Mouse (Mus musculus): ENCODE measurements around the gene Lrp5. TPM values are rescaled to one million over a fixed set of nuclear protein-coding genes. Genes with fewer than 3 reads are reported as not detected.

The Lrp5 gene
- polyA plus RNA-seq, 1 experiment from 2014 or later: 5.2 TPM

GRCm38 (mm10) chr19:3718481-3719361 is 32.4 kb upstream of the Lrp5 start:
- peaks cover 13% of the 10 kb centered on the region for H3K36me3 ChIP-seq (ENCODE audit: control insufficient read depth, insufficient read depth, low read length)
- H3K9ac ChIP-seq (ENCODE audit: low read length): peak overlapping the region; percentile 27; the same call in 1 of the 2 replicates
- H3K27me3 ChIP-seq (ENCODE audit: control insufficient read depth, insufficient read depth, low read length): no peaks in the 10 kb centered on the region
- WGBS: 42% methylated on average over 19 of the region's 19 CpGs
- DNase-seq (ENCODE audit: low spot score) (peak; percentile 78), ATAC-seq (replicated peaks; ENCODE audit: low FRiP score) (peak; percentile 80)
- H3K4me1 ChIP-seq (replicated peaks; ENCODE audit: control insufficient read depth, insufficient read depth, low read length): no peaks in the 10 kb centered on the region; the same call in 1 of the 2 replicates
- H3K4me3 ChIP-seq (ENCODE audit: low read depth, low read length): peak overlapping the region; percentile 28
- H3K4me2 ChIP-seq (ENCODE audit: low read depth, low read length, severe bottlenecking): peak overlapping the region; percentile 68
- H3K9me3 ChIP-seq (ENCODE audit: control insufficient read depth, low read length): no peaks in the 10 kb centered on the region; the same call in 1 of the 2 replicates
- H3K27ac ChIP-seq (ENCODE audit: low read depth, low read length): no peak overlapping the region

DNA sequence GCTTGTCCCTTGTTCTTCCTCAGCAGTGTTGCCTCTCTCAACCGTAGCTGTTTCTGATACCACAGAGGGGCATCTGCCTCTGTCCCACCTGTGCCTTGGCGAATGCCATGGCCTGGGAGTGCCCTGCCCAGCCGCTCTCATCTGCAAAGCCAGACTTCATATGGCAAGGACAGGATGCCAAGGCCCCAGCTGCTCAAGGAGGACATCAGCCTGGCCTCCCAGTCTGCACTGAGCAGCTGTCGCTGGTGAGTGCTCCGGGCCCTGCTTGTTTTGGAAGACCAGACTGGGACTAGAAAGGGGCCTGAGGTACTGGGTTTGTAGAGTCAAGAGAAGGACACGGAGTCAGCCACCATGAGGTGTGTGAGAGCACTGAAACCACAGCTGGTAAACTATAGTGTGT is 28.0 kb upstream of the Lrp5 start:
- H3K9ac ChIP-seq (ENCODE audit: low read length): no peak overlapping the region
- H3K9me3 ChIP-seq (ENCODE audit: control insufficient read depth, low read length): no peaks in the 10 kb centered on the region
- no peak for ATAC-seq (replicated peaks; ENCODE audit: low FRiP score)
- no peak overlapping the region for H3K4me3 ChIP-seq (ENCODE audit: low read depth, low read length)
- H3K27ac ChIP-seq (ENCODE audit: low read depth, low read length): no peak overlapping the region
- H3K36me3 ChIP-seq (ENCODE audit: control insufficient read depth, insufficient read depth, low read length): peaks cover 13% of the 10 kb centered on the region
- no peaks in the 10 kb centered on the region for H3K27me3 ChIP-seq (ENCODE audit: control insufficient read depth, insufficient read depth, low read length)
- no peak for DNase-seq (ENCODE audit: low spot score)
- no peak overlapping the region for H3K4me2 ChIP-seq (ENCODE audit: low read depth, low read length, severe bottlenecking)
- 94% methylated on average over 6 of the region's 6 CpGs for WGBS
- H3K4me1 ChIP-seq (replicated peaks; ENCODE audit: control insufficient read depth, insufficient read depth, low read length): peaks cover 2% of the 10 kb centered on the region; the same call in 1 of the 2 replicates

- H3K27ac ChIP-seq (ENCODE audit: low read depth, low read length): no peak overlapping the region
- no peak for ATAC-seq (replicated peaks; ENCODE audit: low FRiP score)
- 86% methylated on average over 2 of the region's 2 CpGs for WGBS
These were observed 24.1 kb upstream of the Lrp5 start for GRCm38 (mm10) chr19:3710436-3710835.

DNA sequence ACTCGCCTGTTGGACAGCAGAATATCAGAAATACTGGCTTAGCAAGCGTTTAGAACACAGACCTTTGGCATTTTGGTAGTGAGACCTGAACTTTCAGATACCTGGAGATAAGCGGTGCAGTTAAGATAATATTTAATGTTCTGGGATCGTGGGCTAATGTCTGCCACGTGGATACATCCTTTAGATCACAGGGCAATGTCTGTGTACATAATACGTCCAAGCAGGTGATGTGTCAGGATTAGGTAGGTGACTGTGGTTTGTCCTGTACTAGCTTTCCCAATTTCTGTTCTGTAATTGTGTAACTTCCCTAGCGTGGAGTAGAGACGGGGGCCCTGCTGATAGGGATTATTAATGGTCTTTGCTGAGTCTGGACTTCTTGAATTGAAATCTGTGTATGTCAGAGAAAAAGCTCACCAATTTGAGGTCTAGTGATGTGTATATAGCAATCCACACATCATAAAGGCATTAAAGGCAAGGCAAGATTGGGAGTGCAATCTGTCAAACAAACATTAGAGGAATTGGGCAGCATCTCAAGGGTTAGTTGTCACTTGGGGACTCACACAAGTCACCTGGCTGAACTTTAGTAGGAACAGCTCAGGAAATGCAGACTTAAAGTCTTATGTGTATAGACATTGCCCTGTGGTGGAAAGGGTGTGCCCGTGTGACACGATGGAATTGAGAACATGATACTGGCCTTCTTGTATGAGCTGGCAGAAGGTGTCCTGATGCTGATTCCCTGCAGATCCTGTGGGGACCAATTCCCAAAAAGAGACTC is 22.8 kb upstream of the Lrp5 start:
- Histone ChIP-seq H3K27me3 (ENCODE audit: control insufficient read depth, insufficient read depth, low read length) (no peaks in the 10 kb centered on the region), H3K4me2 (ENCODE audit: low read depth, low read length, severe bottlenecking) (peak overlapping the region; percentile 81), H3K9me3 (ENCODE audit: control insufficient read depth, low read length) (no peaks in the 10 kb centered on the region), H3K4me1 (replicated peaks; ENCODE audit: control insufficient read depth, insufficient read depth, low read length) (peaks cover 11% of the 10 kb centered on the region; the same call in 1 of the 2 replicates), H3K36me3 (ENCODE audit: control insufficient read depth, insufficient read depth, low read length) (no peaks in the 10 kb centered on the region), H3K27ac (ENCODE audit: low read depth, low read length) (no peak overlapping the region), H3K9ac (ENCODE audit: low read length) (peak overlapping the region; percentile 85), H3K4me3 (ENCODE audit: low read depth, low read length) (peak overlapping the region; percentile 83)
- ATAC-seq (replicated peaks; ENCODE audit: low FRiP score) (no peak), DNase-seq (ENCODE audit: low spot score) (no peak)
- 45% methylated on average over 10 of the region's 10 CpGs for WGBS

More at GRCm38 (mm10) chr19:3710436-3710835, 24.1 kb upstream of the Lrp5 start:
- H3K9me3 ChIP-seq (ENCODE audit: control insufficient read depth, low read length): no peaks in the 10 kb centered on the region
- no peak overlapping the region for H3K4me3 ChIP-seq (ENCODE audit: low read depth, low read length)
- no peaks in the 10 kb centered on the region; the same call in 1 of the 2 replicates for H3K36me3 ChIP-seq (ENCODE audit: control insufficient read depth, insufficient read depth, low read length)
- no peaks in the 10 kb centered on the region for H3K27me3 ChIP-seq (ENCODE audit: control insufficient read depth, insufficient read depth, low read length)
- peaks cover 11% of the 10 kb centered on the region; the same call in 1 of the 2 replicates for H3K4me1 ChIP-seq (replicated peaks; ENCODE audit: control insufficient read depth, insufficient read depth, low read length)
- no peak for DNase-seq (ENCODE audit: low spot score)
- H3K4me2 ChIP-seq (ENCODE audit: low read depth, low read length, severe bottlenecking): no peak overlapping the region
- no peak overlapping the region for H3K9ac ChIP-seq (ENCODE audit: low read length)

DNA sequence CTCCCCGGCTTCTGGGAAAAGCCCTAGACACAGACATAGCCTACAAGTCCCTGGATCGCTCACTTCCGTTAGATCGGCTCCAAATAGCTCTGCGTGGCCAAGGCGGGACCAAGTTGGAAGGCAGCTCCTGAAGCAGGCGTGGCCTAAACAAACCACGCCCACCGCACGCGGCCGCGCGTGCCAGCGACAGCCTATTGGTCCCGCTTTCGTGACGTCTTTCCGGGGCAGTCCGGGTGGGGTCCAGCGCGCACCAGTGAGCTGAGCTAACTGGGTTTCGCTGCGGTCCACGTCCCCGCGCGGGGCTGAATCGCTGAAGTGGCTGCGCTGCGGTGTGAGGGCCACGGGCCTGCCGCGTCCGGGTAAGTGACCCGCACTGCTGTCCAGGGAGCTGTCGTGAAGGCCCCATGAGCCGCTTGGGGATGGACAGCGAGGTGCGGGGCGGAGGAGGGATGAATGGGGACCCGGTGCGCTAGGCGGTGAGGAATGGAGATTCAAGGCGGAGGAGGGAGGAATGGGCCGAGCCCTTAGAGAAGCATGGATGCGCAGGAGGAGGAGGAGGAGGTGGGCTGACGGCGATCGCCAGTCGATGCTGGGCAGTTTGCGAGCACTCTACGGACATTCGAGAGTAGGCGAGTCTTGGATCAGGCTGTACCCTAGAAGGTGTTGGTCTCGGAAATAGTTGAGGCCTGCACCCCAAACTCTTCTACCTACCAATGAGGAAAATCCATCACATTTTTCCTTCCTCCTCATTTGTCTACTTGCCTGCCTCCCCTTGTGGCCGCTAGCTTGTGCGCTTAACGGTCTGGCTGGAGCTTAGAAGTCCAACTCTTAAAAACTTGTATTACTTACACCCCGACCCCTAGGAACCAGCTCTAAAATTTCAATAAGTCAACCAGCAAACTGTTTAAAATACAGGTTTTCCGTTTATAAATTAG is 22.0 kb upstream of the Lrp5 start, which contains the start of gene 1810055G02Rik:
Gene 1810055G02Rik (plus strand): TSS at position 216 of the 935 bp plus-strand sequence.
- 1% methylated on average over 60 of the region's 61 CpGs for WGBS
- peak; percentile 98 for ATAC-seq (replicated peaks; ENCODE audit: low FRiP score)
- peak within 1 kb of the TSS; percentile 81 for H3K4me2 ChIP-seq (ENCODE audit: low read depth, low read length, severe bottlenecking)
- H3K4me1 ChIP-seq (replicated peaks; ENCODE audit: control insufficient read depth, insufficient read depth, low read length): peaks cover 11% of the 10 kb centered on the region; the same call in 1 of the 2 replicates
- H3K4me3 ChIP-seq (ENCODE audit: low read depth, low read length): peak within 1 kb of the TSS; percentile 83
- no peaks in the 10 kb centered on the region for H3K9me3 ChIP-seq (ENCODE audit: control insufficient read depth, low read length)
- H3K27me3 ChIP-seq (ENCODE audit: control insufficient read depth, insufficient read depth, low read length): no peaks in the 10 kb centered on the region
- peak; percentile 99 for DNase-seq (ENCODE audit: low spot score)
- peak within 1 kb of the TSS; percentile 85 for H3K9ac ChIP-seq (ENCODE audit: low read length)
- no peaks in the 10 kb centered on the region for H3K36me3 ChIP-seq (ENCODE audit: control insufficient read depth, insufficient read depth, low read length)
- peak within 1 kb of the TSS; percentile 74 for H3K27ac ChIP-seq (ENCODE audit: low read depth, low read length)

GRCm38 (mm10) chr19:3707553-3707952 is 21.2 kb upstream of the Lrp5 start:
- Histone ChIP-seq H3K27ac (ENCODE audit: low read depth, low read length) (0 out of 2 replicates have a peak overlapping the region, but pooled peaks have one; percentile 4), H3K27me3 (ENCODE audit: control insufficient read depth, insufficient read depth, low read length) (no peaks in the 10 kb centered on the region), H3K36me3 (ENCODE audit: control insufficient read depth, insufficient read depth, low read length) (no peaks in the 10 kb centered on the region), H3K4me3 (ENCODE audit: low read depth, low read length) (peak overlapping the region; percentile 83), H3K4me2 (ENCODE audit: low read depth, low read length, severe bottlenecking) (peak overlapping the region; percentile 81), H3K9me3 (ENCODE audit: control insufficient read depth, low read length) (no peaks in the 10 kb centered on the region), H3K4me1 (replicated peaks; ENCODE audit: control insufficient read depth, insufficient read depth, low read length) (peaks cover 11% of the 10 kb centered on the region; the same call in 1 of the 2 replicates), H3K9ac (ENCODE audit: low read length) (peak overlapping the region; percentile 85)
- no peak for DNase-seq (ENCODE audit: low spot score)
- WGBS: 37% methylated on average over 10 of the region's 10 CpGs
- ATAC-seq (replicated peaks; ENCODE audit: low FRiP score): no peak

DNA sequence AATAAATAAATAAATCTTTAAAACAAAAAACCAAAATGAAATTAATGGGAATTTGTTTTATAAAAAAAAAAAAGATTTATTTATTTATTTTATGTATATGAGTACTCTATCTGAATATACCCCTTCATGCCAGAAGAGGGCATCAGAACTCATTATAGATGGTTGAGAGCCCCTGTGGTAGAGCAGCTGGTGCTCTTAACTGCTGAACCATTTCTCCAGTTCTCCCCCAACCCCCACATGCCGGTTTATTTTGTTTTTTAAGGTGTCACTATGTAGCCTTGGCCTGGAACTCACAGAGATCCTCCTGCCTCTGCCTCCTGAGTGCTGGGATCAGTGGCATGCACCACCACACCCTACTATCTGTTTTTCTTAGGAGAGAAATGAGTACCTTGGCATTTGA is 19.9 kb upstream of the Lrp5 start:
- no peaks in the 10 kb centered on the region for H3K27me3 ChIP-seq (ENCODE audit: control insufficient read depth, insufficient read depth, low read length)
- H3K4me2 ChIP-seq (ENCODE audit: low read depth, low read length, severe bottlenecking): no peak overlapping the region
- DNase-seq (ENCODE audit: low spot score) (no peak), ATAC-seq (replicated peaks; ENCODE audit: low FRiP score) (no peak)
- no peak overlapping the region for H3K4me3 ChIP-seq (ENCODE audit: low read depth, low read length)
- 58% methylated on average over 1 of the region's 1 CpGs for WGBS
- H3K27ac ChIP-seq (ENCODE audit: low read depth, low read length): no peak overlapping the region
- H3K4me1 ChIP-seq (replicated peaks; ENCODE audit: control insufficient read depth, insufficient read depth, low read length): peaks cover 11% of the 10 kb centered on the region; the same call in 1 of the 2 replicates
- H3K36me3 ChIP-seq (ENCODE audit: control insufficient read depth, insufficient read depth, low read length): no peaks in the 10 kb centered on the region
- H3K9me3 ChIP-seq (ENCODE audit: control insufficient read depth, low read length): no peaks in the 10 kb centered on the region
- H3K9ac ChIP-seq (ENCODE audit: low read length): no peak overlapping the region

All from forebrain, embryonic 11.5 days (tissue).